Mouse (Mus musculus) CD4-positive helper T cell, adult 2 months (primary cell): ENCODE results near the gene C5ar1.
"Not testable (repeated sequence)": the region's sequence is repeated elsewhere in the genome, so short reads cannot be mapped to it uniquely, and the experiment has no call there.

ENCODE experiments used
- DNase-seq: peaks from one replicate; pipeline ENCODE4 v3.0.0-alpha.2; 2012; ENCODE audit warnings: low read depth, missing footprints, low spot score

C5ar1 gene

DNA sequence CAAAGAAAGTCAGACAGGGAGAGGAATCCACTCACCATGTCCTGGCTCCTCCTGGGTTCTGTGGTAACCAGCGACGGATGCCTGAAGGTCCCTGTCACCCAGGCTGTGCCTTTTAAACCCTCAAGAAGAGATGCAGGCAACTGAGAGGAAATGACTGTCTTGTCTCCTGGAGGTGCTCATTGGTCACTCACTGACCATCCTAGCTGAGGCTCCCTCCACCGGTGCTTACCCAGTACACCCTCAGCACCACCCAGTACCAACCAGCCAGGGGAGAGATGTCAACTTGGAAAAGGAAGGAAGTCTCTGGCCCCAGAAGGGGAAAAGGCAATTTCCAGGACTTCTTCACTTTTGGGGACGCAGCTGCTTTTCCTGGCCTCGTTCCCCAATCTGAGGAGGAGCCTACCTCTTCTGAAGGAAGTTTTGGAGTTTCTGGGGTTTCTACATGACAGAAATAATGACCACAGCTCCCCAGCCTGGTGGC lies at the start of gene C5ar1:
Gene C5ar1 (minus strand): TSS at position 431 of the 481 bp plus-strand sequence.
- no peak for DNase-seq

DNA sequence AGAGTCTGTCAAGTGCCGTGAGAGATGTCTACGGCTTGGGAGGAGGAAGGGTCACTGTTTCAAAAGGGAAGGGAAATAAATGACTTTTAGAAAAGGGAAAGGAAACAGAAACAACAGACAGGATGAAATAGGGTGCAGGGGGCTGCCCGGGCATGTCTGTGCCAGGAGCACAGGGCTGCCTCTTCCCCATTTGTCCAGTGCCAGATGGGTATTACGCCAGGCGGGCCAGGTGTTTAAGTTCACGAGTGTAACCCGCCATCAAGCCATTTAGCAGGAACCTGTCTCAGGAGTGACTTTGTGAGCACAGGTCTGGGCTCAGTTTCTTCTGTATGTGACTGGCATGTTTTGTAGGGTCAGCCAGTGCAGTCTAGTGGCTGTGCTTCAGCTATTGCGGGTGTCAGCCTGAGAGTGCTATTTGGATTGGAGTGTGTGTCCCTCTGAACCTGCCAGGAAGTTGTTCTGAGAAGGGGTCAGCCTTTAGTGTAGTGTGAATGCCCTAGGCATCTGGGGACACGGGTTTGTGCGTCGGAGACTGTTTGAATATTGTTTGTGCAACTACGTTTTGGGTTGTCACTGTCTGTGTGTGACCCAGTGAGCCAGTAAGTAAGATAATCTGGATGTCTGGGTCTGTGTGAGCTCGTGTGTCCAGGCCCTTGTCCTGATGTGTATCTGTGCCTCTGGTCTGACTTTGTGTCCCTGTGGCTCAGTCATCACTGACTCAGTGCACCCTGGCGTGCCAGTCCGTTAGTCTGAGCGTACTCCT lies 49.4 kb upstream of the C5ar1 start:
- DNase-seq, result peak; percentile 41

DNA sequence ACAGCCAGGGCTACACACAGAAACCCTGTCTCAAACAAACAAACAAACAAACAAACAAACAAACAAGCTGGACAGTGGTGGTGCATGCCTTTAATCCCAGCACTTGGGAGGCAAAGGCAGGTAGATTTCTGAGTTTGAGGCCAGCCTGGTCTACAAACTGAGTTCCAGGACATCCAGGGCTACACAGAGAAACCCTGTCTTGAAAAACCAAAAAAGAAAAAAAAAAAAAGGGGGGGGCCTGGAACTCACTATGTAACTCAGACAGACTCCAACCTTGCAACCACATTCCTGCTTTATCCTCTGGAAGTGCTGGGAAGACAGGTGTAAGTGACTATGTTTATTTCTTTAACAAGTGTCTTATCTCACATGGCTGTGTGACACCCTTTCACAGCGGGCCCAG lies 48.8 kb upstream of the C5ar1 start, which contains the start of gene Bbc3:
Gene Bbc3 (plus strand): TSS at position 301 of the 400 bp plus-strand sequence.
- DNase-seq, result not testable (repeated sequence)

DNA sequence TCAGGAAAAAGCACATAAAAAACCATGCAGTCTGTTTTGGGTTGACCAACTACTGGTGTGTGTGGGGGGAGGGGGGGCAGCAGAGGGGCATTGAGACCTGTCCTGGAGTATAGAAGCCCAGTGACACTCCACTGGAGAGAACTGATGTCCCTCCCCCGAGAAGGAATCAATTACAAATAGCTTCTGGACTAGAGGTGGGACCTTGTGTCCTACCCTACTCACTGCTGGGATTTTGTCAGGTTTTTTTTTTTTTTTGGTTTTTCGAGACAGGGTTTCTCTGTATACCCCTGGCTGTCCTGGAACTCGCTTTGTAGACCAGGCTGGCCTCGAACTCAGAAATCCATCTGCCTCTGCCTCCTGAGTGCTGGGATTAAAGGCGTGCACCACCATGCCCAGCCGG lies 47.8 kb upstream of the C5ar1 start:
- not testable (repeated sequence) for DNase-seq

DNA sequence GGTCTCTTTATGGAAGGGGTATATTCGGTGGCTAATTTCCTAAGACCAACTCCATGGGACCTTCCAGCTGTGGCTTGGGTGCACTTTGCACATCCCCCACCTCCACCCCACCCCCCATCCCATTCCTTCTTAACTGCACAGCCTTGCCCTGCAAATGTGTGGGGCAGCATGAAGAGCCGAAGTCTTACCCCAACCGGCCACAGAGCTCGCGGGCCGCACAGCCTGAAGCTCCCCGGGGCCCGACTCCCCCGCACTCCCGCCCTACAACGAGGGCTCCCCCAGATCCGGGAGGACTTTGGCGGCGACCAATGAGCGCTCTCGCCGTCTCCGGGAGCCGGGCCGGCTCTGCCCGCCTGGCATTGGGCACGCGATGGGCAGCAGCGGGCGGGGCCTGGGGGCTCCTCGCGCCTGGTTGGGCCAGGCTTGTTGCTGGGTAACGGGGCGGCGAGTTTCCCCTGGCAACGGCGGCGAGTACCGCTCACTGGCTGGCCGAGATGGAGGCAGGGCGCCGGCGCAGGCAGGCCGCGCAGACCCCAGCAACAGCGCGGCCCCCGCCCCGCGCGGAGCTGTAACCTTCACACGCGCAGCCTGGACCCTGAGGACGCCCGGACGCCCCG lies 40.2 kb upstream of the C5ar1 start:
- DNase-seq, result peak; percentile 85

DNA sequence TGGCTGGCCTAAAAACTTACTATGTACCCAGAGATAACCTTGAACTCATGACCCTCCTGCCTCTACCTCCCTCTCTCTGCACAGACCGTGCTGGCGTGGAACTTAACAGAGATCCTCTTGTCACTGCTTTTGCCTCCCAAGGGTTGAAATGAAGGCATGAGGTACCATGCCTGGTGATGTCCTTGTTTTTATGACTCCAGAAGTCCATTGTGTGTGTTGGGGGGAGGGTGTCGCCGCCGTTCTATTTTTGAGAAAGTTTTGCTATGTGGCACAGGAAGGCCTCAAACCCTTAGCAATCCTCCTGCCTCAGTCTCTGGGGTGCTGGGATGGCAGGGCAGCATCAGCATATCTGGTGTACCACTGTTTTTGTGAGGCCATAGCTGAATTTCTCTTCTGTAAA lies 39.6 kb upstream of the C5ar1 start:
- no peak for DNase-seq

DNA sequence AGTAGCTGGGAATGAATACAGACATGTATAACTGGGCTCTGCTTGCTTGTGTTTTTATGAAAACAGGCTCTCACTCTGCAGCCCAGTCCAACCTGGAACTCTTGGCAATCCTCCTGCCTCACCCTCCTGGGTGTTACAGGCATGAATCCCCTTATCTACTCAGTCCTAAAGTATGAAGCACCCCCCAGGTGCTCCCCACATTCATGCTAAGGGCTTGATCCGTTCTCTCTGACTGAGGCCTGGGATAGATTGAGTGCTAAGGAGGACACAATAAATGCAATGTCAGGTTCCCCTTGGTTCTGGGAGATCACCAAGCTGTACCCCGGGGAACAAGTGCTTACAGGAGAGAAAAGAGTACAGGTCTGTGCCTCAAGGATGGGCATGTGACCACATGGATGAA lies 38.3 kb upstream of the C5ar1 start:
- DNase-seq, result no peak

DNA sequence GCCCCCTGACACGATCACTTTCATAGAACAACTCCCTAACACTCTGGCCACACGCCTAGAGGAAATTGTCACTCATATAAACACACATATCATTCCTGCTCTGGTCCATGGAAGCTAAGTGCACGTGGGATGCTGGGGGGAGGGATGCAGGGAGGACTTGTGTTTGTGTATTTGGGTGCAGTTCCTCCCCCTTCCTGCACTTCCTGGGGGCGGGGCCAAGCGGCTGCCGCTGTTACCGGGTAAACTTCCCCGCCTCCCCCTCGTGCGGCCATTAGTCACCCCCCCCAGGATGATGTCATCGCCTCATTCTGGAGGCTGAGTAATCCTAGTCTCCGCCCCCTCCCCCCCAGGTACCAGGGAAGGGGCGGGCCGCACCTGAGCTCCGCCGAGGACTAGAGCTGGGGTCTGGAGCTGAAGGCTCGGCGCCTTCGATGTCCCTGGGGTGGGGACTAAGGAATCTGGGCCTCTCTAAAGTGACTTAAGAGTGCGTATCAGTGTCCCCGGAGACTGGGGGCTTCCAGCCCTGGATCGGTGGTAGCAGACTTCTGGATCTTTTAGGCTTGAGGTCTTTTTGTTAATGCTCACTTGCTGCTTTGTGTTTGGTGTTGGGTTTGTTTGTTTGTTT lies 37.5 kb upstream of the C5ar1 start:
- peak; percentile 95 for DNase-seq

DNA sequence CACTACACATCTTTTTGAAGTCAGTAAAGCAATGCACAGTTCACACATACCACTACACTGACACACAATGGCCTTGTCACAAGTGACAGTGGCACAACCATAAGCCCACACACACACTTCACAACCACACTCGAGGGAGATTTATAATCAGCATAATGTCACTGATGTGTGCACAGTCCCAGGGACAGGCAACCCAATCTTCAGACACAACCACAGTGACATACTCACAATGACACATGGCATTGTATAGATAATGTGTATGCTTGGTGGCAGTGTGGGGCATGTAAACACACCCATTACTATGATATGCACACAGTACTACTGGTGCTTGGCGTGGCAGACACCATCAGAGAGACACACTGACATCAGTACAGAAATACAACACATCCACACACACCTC lies 36.8 kb upstream of the C5ar1 start:
- DNase-seq, result peak; percentile 47

DNA sequence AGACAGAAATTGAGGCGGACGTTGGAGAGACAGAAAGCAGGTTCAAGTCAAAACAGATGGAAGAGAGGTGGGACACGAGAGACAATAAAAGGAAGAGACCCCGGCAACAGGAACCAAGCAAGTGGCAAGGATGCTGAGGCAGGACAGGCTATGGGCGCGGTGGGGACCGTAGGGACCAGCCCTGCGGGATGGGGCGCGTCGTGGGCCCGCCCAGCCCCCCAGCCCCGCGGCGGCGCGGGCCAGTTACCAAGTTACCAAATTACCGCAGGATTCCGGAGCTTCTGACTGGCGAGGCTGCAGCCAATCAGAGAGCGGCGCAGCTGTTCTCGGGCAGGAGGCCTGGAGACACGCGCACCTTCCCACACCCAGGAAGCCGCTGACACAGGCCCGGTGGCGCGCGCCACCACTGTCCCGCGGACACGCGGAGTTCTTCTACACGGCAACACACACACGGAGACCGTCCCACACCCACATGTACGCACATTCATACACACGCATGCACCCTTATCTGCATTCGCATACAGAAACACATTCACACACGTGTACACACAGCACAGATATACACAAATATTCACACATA lies 36.1 kb upstream of the C5ar1 start:
- DNase-seq, result peak; percentile 95

DNA sequence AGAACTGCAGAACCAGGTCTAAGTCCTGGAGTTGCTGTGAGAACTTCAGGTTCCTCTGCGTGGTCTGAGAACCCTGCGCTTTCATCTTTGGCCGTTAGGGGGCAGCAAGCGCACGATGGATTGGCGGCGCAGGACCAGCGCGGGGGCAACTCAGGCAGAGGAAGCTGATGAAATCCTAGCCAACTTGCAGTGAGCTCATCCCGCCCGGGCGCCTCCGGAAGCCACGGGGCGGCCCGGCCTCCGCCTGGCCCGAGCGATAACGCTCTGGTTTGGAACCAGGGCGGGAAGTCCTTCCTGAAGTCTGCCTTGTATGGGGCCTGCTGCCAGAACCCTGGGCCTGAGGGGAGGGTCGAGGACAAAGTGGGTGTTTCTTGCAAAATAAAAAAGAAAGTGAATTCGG lies 35.5 kb upstream of the C5ar1 start:
- peak; percentile 94 for DNase-seq

DNA sequence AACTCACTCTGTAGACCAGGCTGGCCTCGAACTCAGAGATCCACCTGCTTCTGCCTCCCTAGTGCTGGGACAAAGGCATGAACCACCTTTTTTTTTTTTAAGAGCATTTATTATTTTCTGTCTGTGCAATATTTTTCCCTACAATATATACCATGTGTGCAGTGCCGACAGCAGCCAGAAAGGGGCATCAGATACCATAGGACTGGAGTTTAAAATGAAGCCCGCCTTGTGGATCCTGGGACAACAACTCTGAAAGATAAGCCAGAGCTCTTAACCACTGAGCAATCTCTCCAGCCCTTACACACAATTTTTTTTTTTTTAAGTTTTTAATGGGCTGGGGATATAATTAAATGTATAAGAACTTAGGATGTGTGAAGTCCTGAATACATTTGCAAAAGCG lies 35.0 kb upstream of the C5ar1 start:
- peak; percentile 74 for DNase-seq

DNA sequence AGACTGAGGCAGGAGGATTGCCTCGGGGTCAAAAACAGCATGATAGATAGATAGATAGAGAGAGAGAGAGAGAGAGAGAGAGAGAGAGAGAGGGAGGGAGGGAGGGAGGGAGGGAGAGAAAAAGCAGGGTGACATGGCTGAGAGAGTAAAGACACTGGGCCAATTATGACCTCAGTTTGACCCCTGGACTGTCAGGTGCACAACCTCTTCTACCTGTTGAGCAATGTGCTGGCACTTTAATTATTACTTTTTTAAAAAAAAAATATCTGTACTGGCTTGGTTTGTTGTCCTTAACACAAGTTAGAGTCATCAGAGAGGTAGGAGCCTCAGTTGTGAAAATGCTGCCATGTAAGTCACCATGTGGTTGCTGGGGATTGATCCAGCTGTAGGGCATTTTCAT lies 28.5 kb upstream of the C5ar1 start:
- no peak for DNase-seq

DNA sequence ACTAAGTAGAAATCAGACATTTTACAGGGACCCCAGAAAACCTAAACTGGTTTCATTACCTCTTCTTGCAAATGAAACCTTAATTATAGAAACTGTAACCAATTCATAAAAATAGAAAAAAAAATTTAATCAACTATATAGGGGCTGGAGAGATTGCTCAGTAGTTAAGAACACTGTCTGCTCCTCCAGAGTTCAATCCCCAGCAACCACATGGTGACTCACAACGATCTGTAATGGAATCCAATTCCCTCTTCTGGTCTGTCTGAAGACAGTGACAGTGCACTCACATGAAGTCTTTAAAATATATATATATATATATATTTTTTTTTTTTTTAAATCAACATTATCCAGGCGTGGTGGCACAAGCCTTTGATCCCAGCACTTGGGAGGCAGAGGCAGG lies 27.7 kb upstream of the C5ar1 start:
- DNase-seq, result no peak

DNA sequence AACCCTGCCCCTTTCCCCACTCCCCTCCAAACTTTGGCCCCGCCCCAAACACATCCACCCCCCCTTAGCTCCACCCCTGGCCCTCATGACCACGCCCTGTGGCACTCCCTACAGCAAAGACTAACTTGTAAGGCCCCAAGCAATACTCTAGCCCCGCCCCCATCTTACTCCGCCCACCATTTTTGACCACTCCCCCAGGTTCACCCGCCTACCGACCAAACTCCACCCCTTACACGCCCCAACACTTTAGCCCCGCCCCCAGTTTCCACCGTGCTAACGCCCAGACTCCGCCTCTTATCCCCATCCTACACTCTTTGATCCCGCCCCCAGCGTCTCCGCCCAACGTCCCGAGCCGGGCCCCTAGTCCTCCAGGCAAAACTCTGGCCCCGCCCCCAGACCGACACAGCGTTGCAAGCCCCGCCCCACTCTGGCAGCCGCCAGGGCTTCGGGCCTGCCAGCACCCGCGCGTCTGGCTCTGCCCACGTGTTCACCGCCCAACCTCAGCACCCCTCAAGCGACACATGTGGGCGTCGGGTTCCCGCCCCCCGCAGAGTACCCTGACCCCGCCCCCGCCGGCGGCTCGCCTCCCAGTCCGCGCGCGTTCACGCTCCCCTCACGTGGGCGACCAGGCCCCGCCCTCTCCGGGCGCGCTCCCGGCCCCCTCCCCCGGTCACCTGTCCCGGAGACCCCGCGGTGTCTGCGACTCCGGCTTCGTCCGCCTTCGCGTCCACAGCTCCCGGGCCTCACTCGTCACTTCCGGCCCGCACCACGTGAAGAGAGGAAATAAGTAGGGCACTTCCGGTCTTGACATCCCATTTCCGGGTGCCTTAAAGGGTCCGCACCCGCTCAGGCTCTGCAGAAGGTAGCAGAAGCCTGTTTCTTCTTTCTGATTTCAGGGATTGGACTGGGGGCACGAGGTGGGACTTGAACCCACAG lies 27.0 kb upstream of the C5ar1 start, which contains the start of gene Ccdc9:
Gene Ccdc9 (minus strand): TSS at position 770 of the 936 bp plus-strand sequence.
- DNase-seq, result peak; percentile 97

DNA sequence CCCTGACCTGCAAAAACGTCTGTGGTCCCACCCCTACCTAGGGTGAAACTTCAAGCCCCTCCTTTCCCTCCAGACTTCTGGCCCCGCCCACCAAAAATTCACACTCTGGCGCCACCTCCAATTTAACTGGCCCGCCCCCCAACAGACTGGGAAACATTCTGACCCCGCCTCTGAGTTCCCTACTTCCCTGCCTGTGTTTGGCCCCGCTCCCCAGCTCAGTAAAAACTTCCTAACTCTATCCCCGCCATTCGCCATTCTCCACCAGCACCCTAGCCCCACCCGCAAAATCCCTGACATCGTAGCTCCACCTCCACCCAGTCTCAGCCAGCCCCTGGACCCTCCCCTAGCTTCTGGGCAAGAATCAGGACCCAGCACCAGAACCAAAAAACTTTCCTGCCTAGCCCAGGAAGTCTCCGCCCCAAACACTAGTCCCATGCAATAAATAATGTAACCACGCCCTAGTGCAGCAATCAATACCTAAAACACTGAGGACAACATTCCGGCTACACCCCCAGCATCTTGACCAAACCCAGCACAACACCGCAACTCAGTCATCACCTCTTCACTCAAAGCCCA lies 26.2 kb upstream of the C5ar1 start:
- peak; percentile 73 for DNase-seq

DNA sequence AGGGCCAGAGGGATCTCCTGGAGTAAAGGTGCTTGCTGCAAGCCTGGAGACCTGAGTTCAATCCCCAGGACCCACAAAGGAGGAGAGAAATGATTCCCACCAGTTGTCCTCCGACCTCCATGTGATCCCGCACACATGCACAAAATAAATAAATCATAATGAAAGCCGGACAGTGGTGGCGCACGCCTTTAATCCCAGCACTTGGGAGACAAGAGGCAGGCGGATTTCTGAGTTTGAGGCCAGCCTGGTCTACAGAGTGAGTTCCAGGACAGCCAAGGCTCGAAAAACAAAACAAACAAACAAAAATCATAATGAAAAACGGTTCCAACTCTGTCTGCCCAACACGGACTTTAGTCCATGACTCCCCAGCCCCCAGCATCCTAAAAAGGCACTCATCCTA lies 25.6 kb upstream of the C5ar1 start:
- DNase-seq, result no peak

DNA sequence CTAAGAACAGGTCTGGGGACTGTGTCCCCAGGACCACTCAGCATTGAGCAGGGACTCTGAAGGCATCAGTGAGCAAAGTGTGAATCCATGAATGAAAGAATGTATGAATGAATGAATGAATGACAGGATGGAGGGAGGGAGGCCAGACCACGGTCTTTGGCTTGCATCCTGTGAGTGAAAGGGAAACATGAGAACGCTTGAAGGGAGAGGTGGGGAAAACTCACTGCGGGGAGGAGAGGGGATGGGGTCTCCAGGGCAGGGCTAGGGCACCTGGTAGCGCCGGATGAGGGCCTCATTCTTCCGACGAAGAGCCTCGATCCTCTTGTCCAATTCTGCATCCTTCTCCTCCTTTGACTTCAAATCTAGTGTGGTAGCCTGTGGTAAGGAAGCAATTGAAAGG lies 24.7 kb upstream of the C5ar1 start:
- DNase-seq, result no peak

DNA sequence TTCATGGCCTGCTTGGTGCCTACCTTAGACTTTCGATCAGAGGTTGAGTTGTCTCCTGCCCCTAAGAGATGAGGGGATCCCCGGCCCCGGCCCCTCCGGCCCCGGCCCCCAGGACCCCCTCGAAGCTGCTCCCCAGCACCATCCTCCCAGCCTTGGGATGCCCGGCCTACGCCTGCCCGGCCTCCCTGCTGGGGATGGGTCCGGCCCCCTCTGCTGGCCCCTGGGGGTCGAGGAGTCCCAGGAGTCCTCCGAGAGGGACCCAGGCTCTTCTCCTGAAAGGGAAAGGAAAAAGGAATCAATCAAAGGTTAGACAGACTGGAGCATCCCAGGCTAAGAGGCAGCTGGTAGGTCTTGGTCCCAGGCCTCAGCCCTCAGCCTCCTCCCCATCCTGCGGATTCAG lies 23.0 kb upstream of the C5ar1 start:
- DNase-seq, result no peak

DNA sequence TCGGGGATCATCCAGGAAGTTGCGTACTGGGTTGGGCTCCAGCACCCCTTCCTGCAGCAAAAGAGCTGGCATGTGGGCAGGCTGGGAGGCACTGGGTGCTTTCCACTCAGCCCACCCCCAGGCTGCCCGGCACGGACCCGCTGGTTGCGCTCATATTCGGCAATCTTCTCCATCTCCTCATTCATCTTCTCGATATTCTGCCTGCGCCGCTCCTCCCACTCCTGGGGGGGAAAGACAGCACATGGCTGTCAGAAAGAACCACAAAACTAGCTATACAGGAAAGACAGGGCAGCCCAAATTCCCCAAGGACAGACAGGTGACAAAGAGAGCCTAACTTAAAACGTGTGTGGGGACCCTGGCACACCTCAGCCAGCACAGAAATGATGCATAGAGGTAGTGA lies 21.4 kb upstream of the C5ar1 start:
- no peak for DNase-seq
